Mouse (Mus musculus) brain, embryonic 14.5 days (tissue): ENCODE results near the gene Olfr450. TPM values are rescaled to one million over a fixed set of nuclear protein-coding genes. Genes with fewer than 3 reads are reported as not detected.

Experiments used
- DNase-seq: peaks from one replicate; pipeline ENCODE4 v3.0.0-alpha.2; 2011; ENCODE audit warnings: low read depth
- CTCF ChIP-seq: fragments of 200-500 bp; IDR thresholded peaks from 2 replicates; pipeline ENCODE4 v1.5.1; 2012; ENCODE audit warnings: inconsistent platforms, mild to moderate bottlenecking, moderate library complexity, borderline replicate concordance; ENCODE audit not compliant: insufficient read depth, insufficient read length; ENCODE audit errors: extremely low read depth
- POLR2A ChIP-seq: fragments of 200-500 bp; IDR thresholded peaks from 2 replicates; pipeline ENCODE4 v1.6.1; 2012; ENCODE audit warnings: mild to moderate bottlenecking, inconsistent platforms, borderline replicate concordance; ENCODE audit not compliant: poor library complexity, insufficient read depth, insufficient read length, severe bottlenecking; ENCODE audit errors: extremely low read depth
- polyA plus RNA-seq: library from polyadenylated mRNA; depleted of rRNA; stranded (reverse); fragments of >200 nt; gene quantifications from 2 replicates; pipeline ENCODE4 v1.2.3, GENCODE M21; 2012; rRNA removed

The Olfr450 gene
- not detected in 2 replicates for polyA plus RNA-seq

GRCm38 (mm10) chr6:42811639-42812038 is at the start of gene Olfr450:
Gene Olfr450, plus strand, starts transcription at chr6:42811939.
- TF ChIP-seq CTCF (no peak), POLR2A (no peak)
- DNase-seq = no peak

GRCm38 (mm10) chr6:42777066-42777465 is 34.7 kb upstream of the Olfr450 start:
- no peak for DNase-seq

GRCm38 (mm10) chr6:42784793-42785192 is 26.9 kb upstream of the Olfr450 start, which contains the start of gene Olfr452:
Gene Olfr452, plus strand, starts transcription at chr6:42785093.
- DNase-seq = no peak

More at GRCm38 (mm10) chr6:42777066-42777465, 34.7 kb upstream of the Olfr450 start:
- TF ChIP-seq CTCF (no peak), POLR2A (no peak)

GRCm38 (mm10) chr6:42790247-42790948 is 21.3 kb upstream of the Olfr450 start:
- TF ChIP-seq CTCF (peak; percentile 19; the same call in 1 of the 2 replicates), POLR2A (no peak)
- peak; percentile 2 for DNase-seq

More at GRCm38 (mm10) chr6:42784793-42785192, 26.9 kb upstream of the Olfr450 start, which contains the start of gene Olfr452:
- no peak for TF ChIP-seq CTCF
- no peak for TF ChIP-seq POLR2A

- DNase-seq = peak; percentile 75
- no peak for TF ChIP-seq POLR2A
- TF ChIP-seq CTCF = no peak
Measured at GRCm38 (mm10) chr6:42790949-42791556, 20.7 kb upstream of the Olfr450 start.

GRCm38 (mm10) chr6:42794982-42795381 is 16.8 kb upstream of the Olfr450 start:
- TF ChIP-seq POLR2A (no peak), CTCF (no peak)
- no peak for DNase-seq

- no peak for DNase-seq
- TF ChIP-seq POLR2A = no peak
- no peak for TF ChIP-seq CTCF
Measured at GRCm38 (mm10) chr6:42834084-42834483, 22.3 kb downstream of the Olfr450 start, which contains the start of gene Olfr449. Gene Olfr449, plus strand, starts transcription at chr6:42834384.

GRCm38 (mm10) chr6:42860222-42860819 is 48.6 kb downstream of the Olfr450 start:
- peak; percentile 83 for DNase-seq
- TF ChIP-seq CTCF = peak; percentile 45; the same call in 1 of the 2 replicates
- no peak for TF ChIP-seq POLR2A

Other genes starting within 250 kb of the Olfr450 start
- gene Tcaf3, start 214.2 kb upstream of the Olfr450 start, polyA plus RNA-seq = not detected in 2 replicates
- gene Tcaf2, start 166.7 kb upstream of the Olfr450 start, polyA plus RNA-seq = 0.79 and 1.6 TPM in 2 replicates
- gene Tcaf1, start 101.9 kb upstream of the Olfr450 start, polyA plus RNA-seq = 128 and 153 TPM in 2 replicates
- gene Olfr453, start 72.6 kb upstream of the Olfr450 start, polyA plus RNA-seq = not detected in 2 replicates
- not detected in 2 replicates for gene Olfr38, start 55.5 kb upstream of the Olfr450 start, polyA plus RNA-seq
- not detected in 2 replicates for gene Olfr452, start 26.8 kb upstream of the Olfr450 start, polyA plus RNA-seq
- not detected in 2 replicates for gene Olfr449, start 22.4 kb downstream of the Olfr450 start, polyA plus RNA-seq
- gene Olfr448, start 78.5 kb downstream of the Olfr450 start, polyA plus RNA-seq = not detected in 2 replicates
- gene Olfr447, start 96.9 kb downstream of the Olfr450 start, polyA plus RNA-seq = not detected in 2 replicates
- gene Olfr446, start 109.4 kb downstream of the Olfr450 start, polyA plus RNA-seq = not detected in 2 replicates
- gene Olfr444, start 137.1 kb downstream of the Olfr450 start, polyA plus RNA-seq = not detected in 2 replicates